Mouse (Mus musculus): ENCODE measurements at regions not wholly inside any gene's neighbourhood (a gene's known extent, or its start where the extent isn't known, plus 50 kb on each side); places are given as distances from the start of the nearest gene placed in this dataset.

GRCm38 (mm10) chr12:45439745-45440144, 365.2 kb upstream of the Stxbp6 start:
- Histone ChIP-seq H3K4me2 (ENCODE audit: low read length) (no peak overlapping the region), H3K27ac (ENCODE audit: low read length) (no peak overlapping the region), H3K36me3 (ENCODE audit: control insufficient read depth, insufficient read depth, low read length) (no peaks in the 10 kb centered on the region), H3K4me3 (ENCODE audit: low read depth, low read length) (no peak overlapping the region), H3K9ac (ENCODE audit: low read depth, low read length) (no peak overlapping the region), H3K4me1 (ENCODE audit: control insufficient read depth, insufficient read depth, low read length) (no peaks in the 10 kb centered on the region), H3K27me3 (ENCODE audit: control insufficient read depth, insufficient read depth, low read depth, low read length) (no peaks in the 10 kb centered on the region), H3K9me3 (replicated peaks; ENCODE audit: control insufficient read depth, low read length, poor library complexity, severe bottlenecking) (no peaks in the 10 kb centered on the region)
- no peak for ATAC-seq
- 88% methylated on average over 2 of the region's 2 CpGs for WGBS

GRCm38 (mm10) chr12:45437271-45437670, 362.8 kb upstream of the Stxbp6 start:
- H3K4me2 ChIP-seq (ENCODE audit: low read length) = no peak overlapping the region
- no peaks in the 10 kb centered on the region for H3K36me3 ChIP-seq (ENCODE audit: control insufficient read depth, insufficient read depth, low read length)
- no peaks in the 10 kb centered on the region for H3K9me3 ChIP-seq (replicated peaks; ENCODE audit: control insufficient read depth, low read length, poor library complexity, severe bottlenecking)
- no peak overlapping the region for H3K9ac ChIP-seq (ENCODE audit: low read depth, low read length)
- H3K4me1 ChIP-seq (ENCODE audit: control insufficient read depth, insufficient read depth, low read length) = no peaks in the 10 kb centered on the region
- H3K27me3 ChIP-seq (ENCODE audit: control insufficient read depth, insufficient read depth, low read depth, low read length) = no peaks in the 10 kb centered on the region
- no peak overlapping the region for H3K4me3 ChIP-seq (ENCODE audit: low read depth, low read length)
- ATAC-seq = no peak
- H3K27ac ChIP-seq (ENCODE audit: low read length) = no peak overlapping the region

- Histone ChIP-seq H3K4me3 (ENCODE audit: low read depth, low read length) (no peak overlapping the region), H3K27ac (ENCODE audit: low read length) (no peak overlapping the region), H3K36me3 (ENCODE audit: control insufficient read depth, insufficient read depth, low read length) (no peaks in the 10 kb centered on the region), H3K9ac (ENCODE audit: low read depth, low read length) (no peak overlapping the region), H3K4me1 (ENCODE audit: control insufficient read depth, insufficient read depth, low read length) (no peaks in the 10 kb centered on the region), H3K27me3 (ENCODE audit: control insufficient read depth, insufficient read depth, low read depth, low read length) (no peaks in the 10 kb centered on the region), H3K4me2 (ENCODE audit: low read length) (no peak overlapping the region), H3K9me3 (replicated peaks; ENCODE audit: control insufficient read depth, low read length, poor library complexity, severe bottlenecking) (no peaks in the 10 kb centered on the region)
- ATAC-seq = no peak
- WGBS = 76% methylated on average over 2 of the region's 2 CpGs
These were observed 324.9 kb upstream of the Stxbp6 start for GRCm38 (mm10) chr12:45399436-45399835.

- no peaks in the 10 kb centered on the region for H3K9me3 ChIP-seq (replicated peaks; ENCODE audit: control insufficient read depth, low read length, poor library complexity, severe bottlenecking)
- no peak overlapping the region for H3K4me3 ChIP-seq (ENCODE audit: low read depth, low read length)
- no peak overlapping the region for H3K4me2 ChIP-seq (ENCODE audit: low read length)
- H3K27ac ChIP-seq (ENCODE audit: low read length) = no peak overlapping the region
- H3K27me3 ChIP-seq (ENCODE audit: control insufficient read depth, insufficient read depth, low read depth, low read length) = no peaks in the 10 kb centered on the region
- no peak overlapping the region for H3K9ac ChIP-seq (ENCODE audit: low read depth, low read length)
- no peaks in the 10 kb centered on the region for H3K36me3 ChIP-seq (ENCODE audit: control insufficient read depth, insufficient read depth, low read length)
- no peaks in the 10 kb centered on the region for H3K4me1 ChIP-seq (ENCODE audit: control insufficient read depth, insufficient read depth, low read length)
- WGBS = 58% methylated on average over 3 of the region's 3 CpGs
- ATAC-seq = no peak
These were observed 310.4 kb upstream of the Stxbp6 start for GRCm38 (mm10) chr12:45384864-45385263.
